Mouse (Mus musculus): ENCODE measurements at regions not wholly inside any gene's neighbourhood (a gene's known extent, or its start where the extent isn't known, plus 50 kb on each side); places are given as distances from the start of the nearest gene placed in this dataset.

DNA sequence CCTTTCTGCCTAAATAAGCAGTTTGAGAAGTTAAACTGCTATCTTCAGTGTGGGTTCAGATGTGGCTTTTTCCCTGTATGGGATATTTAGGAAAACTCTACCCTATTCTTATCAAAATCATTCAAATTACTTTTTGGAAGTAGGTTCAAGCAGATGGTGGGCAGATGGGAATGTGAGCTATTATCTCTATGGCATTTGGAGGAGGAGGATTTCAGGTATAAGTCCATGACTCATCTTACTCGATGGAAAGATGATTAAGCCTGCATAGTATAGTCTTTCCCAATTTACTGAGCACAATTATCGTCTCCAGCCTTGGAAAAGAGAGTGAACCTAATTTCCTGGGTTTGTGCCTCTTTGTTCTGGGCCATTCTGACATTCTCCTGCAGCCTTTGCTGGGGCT, 1413.2 kb downstream of the D3Ertd751e start:
- peak; percentile 4 for DNase-seq

DNA sequence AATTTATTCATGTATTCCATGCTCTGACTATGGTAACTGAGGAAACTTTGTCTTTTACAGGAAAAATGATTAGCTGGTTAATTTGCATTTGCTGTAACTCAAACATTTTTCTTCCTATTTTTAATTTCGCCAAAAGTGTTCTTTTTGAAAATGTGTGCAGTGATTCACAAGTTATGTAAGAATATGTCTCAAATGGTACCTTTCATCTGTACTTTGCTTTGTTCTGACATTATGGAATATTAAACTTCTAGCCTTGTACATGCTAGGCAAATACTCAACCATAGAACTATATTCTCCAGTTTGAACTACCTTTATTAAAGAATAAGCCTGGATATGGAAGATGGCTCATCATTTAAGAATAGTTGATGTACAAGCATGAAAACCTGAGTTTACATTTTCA, 1418.1 kb downstream of the D3Ertd751e start:
- no peak for DNase-seq

DNA sequence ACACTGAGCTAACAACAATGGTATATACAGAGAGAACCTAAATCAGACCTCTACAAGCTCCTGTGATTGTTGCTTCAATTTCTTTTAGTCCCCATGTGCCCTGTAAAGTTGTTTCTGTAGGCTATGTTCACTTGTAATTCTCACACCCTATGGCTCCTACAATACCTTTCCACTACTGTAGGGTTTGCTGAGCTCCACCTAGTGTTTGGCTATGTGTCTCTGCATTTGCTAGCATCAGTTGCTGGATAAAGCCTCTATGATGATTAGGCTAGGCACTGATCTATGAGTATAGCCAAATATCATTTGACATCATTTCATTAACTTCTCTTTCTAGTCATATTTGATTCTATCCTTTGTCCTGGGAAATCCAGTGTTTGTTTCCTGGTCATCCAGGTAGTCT, 1440.4 kb downstream of the D3Ertd751e start:
- no peak for DNase-seq

GRCm38 (mm10) chr3:43199891-43200290, 1457.5 kb downstream of the D3Ertd751e start:
- DNase-seq = no peak

DNA sequence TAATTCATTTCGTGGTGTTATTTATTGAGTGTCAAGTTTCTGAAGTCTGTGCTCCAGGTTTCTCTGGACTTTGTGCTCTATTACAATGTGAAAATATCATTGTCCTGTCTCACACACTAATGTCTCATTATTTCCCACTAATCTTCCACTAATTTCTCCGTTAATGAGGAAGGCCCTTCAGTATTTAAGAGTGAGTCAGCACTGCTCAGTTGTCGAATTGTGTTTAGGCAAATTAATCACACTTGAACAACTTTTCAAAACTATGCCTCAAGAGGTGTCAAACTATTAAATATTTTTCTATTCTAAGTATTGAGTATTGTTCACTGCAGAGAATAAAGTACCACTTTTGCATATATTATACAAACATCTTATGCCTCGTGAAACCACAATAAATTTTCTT, 1467.2 kb downstream of the D3Ertd751e start:
- no peak for DNase-seq

GRCm38 (mm10) chr3:43218726-43219125, 1476.3 kb downstream of the D3Ertd751e start:
- no peak for DNase-seq

DNA sequence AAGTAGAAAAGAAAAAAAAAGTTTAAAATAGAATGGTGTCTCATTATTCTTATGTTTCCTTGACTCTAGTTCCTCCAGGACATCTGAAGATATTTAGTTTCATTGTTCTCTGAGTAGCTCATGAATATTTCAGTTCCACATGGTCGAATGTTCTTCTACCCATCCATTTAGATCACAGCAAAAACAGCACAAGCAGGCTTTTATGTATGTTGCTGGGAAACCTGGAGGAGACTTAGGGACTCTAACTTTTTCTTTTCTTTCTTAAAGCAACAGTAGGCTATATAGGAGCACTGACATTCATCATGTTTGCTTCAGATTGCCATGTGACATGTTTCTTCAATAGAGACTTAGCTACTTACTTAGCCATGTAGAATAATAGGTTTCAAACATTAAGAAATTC, 1504.2 kb downstream of the D3Ertd751e start:
- DNase-seq = no peak
